Mouse (Mus musculus) cerebellum, adult 9-11 months (tissue): Measurements from ENCODE around the gene Pisd.
A peak's percentile ranks its signal among the peaks of the same experiment; 100 is the strongest.
"Not testable (repeated sequence)": the region's sequence is repeated elsewhere in the genome, so short reads cannot be mapped to it uniquely, and the experiment has no call there.

ENCODE experiments used
- DNase-seq: peaks from one replicate; pipeline ENCODE4 v3.0.0; 2022

Pisd gene

DNA sequence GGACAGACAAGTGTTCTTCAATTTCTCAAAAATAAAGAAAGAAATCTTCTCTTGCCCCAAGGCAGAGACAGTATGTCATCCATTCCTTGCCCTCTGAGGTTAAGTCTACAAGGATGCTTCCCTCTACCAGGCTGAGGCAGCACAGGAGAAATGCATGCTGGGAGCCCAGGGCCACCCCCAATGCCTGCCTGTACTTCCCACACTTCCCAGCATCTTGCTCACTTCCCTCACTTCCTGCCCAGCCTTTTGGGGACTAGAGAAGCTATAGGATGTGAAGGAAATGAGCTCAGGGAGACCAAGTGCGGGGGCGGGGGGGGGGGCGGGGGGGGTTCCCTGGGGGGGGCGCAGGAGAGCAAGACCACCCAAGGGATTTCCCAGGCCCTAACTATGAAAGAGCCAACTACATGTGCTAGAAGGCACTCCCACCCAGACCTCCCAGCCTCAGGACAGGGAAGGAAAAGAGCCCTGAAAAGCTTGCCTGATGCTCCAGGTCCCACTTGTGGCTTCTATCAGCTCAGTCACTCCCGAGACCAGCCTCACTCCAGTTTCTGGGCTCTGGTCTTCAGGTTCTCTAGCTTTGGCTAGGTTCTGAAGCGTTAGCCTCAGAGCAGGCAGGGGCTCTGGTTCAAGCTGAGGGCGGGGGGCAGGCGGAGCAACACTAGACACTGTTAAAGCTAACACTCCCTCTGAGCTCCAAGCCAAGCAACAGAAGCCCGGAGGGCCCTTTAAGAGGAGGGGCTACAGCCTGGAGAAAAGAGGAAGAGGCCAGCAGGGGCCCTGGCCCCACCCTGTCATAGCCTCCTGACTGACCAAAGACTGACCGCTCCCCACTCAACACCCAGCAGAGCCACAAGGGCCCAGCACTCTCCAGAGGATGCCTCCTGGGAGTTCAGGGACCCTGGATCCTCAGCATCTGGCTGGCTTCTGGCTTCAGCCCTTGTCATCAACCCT is 39.5 kb downstream of the Pisd start:
- peak; percentile 47 for DNase-seq

- DNase-seq, result peak; percentile 83
Observed at GRCm38 (mm10) chr5:32742149-32742548, 43.3 kb downstream of the Pisd start.

GRCm38 (mm10) chr5:32741377-32741776 is 44.1 kb downstream of the Pisd start:
- DNase-seq, result not testable (repeated sequence)

GRCm38 (mm10) chr5:32740850-32741249 is 44.6 kb downstream of the Pisd start:
- not testable (repeated sequence) for DNase-seq

DNA sequence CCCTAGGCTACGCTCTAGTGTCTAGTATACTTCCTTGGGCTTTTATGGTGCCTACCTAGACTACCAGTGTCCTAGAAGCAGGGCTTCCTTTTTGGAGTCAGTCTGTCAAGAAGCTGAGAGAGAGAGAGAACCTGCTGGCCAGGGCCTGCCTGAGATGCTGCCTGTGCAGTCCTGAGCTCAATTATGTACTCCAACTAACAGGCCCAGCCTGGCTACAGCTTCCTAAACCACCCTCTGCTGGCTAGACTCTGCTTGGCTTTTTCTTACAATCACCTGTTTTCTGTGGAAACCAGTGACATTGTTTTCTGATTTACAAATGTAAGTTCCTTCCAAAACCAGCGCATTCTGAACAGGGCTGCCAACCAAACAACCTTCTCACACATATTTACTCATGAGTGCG is 45.3 kb downstream of the Pisd start:
- no peak for DNase-seq

- DNase-seq, result not testable (repeated sequence)
Observed at GRCm38 (mm10) chr5:32736770-32737169, 48.7 kb downstream of the Pisd start.

DNA sequence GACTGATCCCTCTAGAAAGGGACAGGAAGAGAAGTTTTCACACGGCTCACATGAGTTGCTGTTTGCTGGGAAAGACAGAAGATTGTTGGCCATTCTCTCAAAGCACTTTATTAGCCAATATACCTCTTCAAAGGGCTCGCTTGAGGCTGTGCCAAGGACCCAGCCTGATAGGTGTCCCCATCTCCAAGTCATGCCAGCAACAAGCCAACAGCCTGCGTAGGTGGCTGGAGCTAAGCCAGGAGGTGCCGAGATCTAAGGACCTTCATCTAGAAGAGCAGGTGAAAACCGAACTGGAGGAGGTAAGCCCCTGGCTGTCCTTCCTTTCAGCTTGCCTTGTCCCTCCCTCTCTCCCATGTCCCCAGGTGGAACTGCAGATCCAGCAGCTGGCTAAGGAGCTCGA is 49.7 kb downstream of the Pisd start:
- DNase-seq, result peak; percentile 57

DNA sequence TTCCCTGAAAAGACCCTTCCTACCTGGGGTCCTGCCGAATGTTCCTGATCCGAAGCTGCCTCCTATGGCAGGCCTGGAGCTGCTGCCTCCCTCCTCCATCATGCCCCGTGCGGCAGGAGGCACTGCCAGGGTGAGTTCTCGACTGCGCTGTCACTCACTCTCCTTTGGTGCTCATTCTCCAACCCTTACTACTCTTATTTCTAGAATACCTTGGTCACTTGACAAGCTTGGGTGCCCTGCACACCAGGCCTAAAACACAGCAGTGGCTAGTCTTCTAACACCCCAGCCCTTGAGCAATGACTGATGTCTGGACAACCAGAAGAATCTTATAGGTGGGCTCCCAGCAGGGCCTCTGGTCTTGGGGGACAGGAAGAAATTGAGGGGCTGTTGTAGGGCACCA is 51.6 kb downstream of the Pisd start:
- DNase-seq, result not testable (repeated sequence)

DNA sequence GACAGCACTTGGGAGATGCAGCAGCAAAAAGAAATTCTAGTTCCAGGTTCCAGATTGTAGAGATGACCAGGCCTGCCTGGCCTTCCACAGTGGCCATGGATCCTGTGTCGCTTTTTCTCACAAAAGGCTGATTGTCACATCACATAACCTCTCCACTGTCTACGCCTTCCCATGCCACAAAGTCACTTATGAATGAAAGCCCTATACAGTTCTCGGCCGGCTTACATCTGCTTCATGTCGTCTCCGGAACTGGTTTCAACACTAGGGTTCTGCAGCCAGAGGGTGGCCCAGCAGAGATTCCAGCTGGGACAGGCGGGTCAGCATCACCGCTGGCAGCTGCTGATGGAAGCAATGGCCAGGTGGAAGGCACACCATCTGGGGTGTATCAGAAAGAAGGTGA is 56.6 kb downstream of the Pisd start:
- DNase-seq, result no peak

GRCm38 (mm10) chr5:32728300-32728699 is 57.1 kb downstream of the Pisd start:
- no peak for DNase-seq

GRCm38 (mm10) chr5:32725397-32725796 is 60.0 kb downstream of the Pisd start:
- DNase-seq, result not testable (repeated sequence)

- DNase-seq, result no peak
Observed at GRCm38 (mm10) chr5:32723981-32724380, 61.5 kb downstream of the Pisd start.

GRCm38 (mm10) chr5:32722711-32723110 is 62.7 kb downstream of the Pisd start:
- not testable (repeated sequence) for DNase-seq

DNA sequence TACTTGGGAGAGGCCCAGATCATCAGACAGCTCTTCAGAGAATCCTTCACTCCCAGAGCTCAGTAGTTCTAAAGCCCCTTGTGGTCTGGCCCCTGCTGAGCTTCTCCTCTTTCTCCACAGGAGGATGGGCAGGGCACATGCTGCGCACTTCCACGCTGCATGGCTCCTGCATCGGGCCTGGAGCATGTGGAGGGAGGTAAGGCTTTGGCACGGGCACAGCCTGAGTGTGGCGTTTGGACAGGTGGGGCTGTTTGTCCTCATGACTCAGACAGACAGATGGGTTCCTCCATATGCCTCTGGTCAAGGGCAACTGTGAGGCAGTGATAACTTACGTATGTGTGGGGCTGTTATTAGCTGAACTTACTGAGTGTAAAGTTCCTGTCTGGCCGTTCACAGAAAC is 63.2 kb downstream of the Pisd start:
- DNase-seq, result no peak

DNA sequence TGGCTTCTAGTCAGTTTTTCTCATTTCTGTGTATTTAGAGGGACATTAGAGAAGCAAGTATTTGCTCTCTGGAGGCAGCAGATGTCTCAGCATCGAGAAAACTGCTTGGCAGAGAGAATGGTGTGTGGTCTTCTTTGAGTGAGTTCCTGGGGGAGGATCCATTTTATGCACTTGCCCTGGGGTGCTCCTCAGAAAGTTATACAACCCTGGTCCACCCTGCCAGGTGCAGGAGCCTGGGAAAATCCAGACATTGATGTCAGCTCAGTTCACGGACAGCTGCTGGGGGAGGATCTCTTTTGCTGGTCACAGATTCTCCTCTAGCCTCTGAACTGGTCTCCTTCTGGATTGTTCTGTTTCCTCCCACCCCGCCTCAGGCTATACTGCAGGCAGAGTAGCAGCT is 64.1 kb downstream of the Pisd start:
- DNase-seq, result no peak

DNA sequence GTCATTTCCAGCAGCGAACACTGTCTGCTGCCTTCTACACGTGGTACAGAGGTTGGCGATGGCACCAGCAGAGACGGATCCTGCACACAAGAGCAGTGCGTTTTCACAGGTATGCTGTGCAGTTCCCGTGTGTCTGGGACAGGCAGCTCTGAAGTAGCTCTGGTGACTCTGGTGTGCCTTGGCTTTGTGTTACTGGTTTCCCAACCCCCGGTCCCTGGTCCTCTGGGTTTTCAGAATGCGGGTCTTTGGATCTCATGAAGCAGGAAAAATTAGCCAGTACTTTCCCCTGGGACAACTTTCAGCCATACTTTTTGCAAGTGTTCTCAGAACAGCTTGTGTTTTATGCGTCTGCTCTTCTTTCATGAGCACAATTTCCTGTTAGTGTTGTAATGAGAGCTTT is 65.0 kb downstream of the Pisd start:
- DNase-seq, result no peak

GRCm38 (mm10) chr5:32718916-32719315 is 66.5 kb downstream of the Pisd start:
- no peak for DNase-seq

GRCm38 (mm10) chr5:32717726-32718125 is 67.7 kb downstream of the Pisd start:
- no peak for DNase-seq

DNA sequence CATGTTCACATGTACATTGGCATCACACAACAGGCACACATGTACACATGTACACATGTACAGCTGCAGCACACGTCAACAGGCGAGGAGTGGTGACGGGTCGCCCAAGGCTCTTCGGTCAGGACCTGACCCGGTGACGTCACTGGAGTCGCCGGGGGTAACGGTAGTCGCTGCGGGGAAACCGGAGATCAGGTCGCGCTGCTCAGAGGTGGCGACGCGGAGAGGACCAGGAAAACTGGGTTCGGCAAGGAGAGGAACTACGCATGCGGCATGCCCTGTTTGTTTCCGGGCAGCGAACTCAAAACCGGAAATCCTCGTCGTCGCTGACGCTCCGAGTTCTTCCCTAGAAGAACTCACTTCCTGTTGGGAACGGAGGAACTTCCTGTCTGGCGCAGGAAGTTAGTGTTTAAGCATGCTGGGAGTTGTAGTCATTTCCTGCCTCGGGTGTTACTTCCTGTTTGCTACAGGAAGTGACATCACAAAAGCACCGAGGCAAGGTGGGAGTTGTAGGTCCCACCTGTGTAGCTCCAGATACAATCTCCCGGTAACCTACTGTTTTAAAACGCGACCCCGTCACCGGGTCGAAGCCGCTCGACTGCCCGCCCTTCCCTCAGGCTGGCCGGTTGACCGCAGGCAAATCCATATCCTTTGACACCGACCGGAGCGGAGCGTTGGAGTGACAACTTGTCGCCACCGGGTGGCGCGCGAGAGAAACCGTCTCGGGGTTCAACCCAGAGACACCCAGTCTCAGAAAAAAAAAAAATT is 71.6 kb downstream of the Pisd start:
- DNase-seq, result peak; percentile 97

DNA sequence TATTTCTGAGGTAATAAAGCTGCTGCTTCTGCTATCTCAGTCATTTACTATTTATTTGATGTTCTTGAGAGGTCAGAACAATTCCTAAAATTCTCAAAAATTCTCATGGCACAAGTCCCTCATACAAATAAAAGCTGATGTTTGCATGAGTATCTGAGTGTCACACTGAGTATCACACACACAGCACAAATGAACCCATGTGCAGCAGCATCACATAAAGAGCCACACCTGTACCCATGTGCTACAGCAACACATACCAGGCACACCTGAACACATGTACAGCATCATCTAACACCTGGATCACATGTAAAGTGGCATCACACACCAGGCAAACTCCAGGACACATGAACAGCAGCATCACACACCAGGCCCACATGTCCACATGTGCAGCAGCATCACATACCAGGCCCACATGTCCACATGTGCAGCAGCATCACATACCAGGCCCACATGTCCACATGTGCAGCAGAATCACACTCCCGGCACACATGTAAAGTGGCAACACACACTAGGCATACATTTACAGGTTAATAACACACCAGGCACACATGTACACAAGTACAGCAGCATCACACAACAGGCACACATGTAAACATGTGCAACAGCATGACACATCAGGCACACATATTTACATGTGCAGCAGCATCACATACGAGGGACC is 72.3 kb downstream of the Pisd start:
- DNase-seq, result no peak

DNA sequence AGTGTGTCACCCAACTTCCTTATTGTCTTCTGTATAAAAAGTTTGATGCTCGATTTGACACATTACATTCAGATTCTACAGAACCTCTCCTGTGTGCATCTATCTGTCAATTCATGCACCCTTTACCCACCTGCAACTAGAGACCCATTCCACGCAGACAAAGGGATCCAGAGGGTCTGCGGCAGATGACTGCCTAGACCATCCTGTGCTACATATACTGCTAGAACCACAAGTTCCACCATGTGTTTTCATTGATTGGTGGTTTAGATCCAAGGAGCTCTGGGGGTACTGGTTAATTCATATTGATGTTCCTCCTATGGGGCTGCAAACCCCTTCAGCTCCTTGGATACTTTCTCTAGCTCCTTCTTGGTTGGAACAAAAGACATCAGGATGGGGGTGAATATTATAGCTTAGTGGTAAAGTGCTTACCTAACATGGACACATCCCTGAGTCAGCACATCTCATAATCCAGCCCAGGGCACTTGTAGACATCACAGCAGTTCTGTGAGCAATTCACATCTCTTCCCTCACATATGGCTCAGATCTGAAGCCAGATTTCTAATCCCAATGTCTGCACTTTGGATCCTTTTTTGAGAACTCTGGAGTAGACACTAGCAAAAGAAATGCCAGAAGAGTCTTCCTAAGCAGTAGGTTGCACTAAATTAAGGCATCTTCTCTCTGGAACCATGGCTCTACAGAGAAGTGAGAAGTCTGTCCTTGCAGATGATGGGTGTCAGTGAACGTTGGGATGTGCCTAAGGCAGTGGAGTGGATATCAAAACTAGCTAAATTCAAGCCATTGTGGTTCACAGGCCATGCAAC is 73.0 kb downstream of the Pisd start:
- DNase-seq, result no peak

DNA sequence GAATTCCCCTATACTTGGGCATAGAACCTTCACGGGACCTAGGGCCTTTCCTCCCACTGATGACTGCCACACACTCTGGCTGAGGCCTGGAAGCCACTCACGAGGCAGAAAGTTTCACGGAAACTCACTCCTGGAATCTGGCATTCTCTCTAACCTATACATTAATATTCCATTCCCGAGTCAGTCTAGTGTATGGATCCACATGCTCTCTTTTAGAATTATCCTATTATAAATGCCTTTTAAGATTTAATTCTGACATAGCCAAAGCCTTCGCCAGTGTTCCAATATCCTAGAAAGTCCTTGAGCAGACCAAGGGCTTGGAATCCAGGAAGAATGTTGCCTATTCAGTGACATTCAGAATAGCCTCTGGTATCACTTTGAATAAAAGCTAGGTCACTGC is 74.0 kb downstream of the Pisd start:
- no peak for DNase-seq
